Mouse (Mus musculus): ENCODE measurements around the gene Dthd1. TPM values are rescaled to one million over a fixed set of nuclear protein-coding genes. Genes with fewer than 3 reads are reported as not detected.

The Dthd1 gene
- polyA plus RNA-seq (2012; rRNA removed) = 0.03 TPM in 1 of 2 replicates, not detected in the other

GRCm38 (mm10) chr5:62813402-62814071 is at the start of gene Dthd1:
Dthd1 (plus strand) TSS chr5:62813823.

GRCm38 (mm10) chr5:62765784-62766701 is 47.6 kb upstream of the Dthd1 start, which contains the start of gene Arap2:
Arap2 (minus strand) TSS chr5:62766159.

Other genes with a start within 250 kb of the Dthd1 start
- 8.3 TPM in 2 replicates for gene Arap2, start 47.7 kb upstream of the Dthd1 start, polyA plus RNA-seq (2012; rRNA removed)

Data from central nervous system, embryonic 18 days (tissue).